Mouse (Mus musculus) bone marrow, adult 2 months (tissue): ENCODE data around the gene Themis2.

Experiments used
- CTCF ChIP-seq: fragments of 200-500 bp; IDR thresholded peaks from 2 replicates; pipeline ENCODE4 v1.5.1; 2011; ENCODE audit warnings: low read length, control low read depth; ENCODE audit not compliant: control insufficient read depth, insufficient read depth
- POLR2A ChIP-seq: fragments of 200-500 bp; IDR thresholded peaks from 2 replicates; pipeline ENCODE4 v1.6.1; 2011; ENCODE audit warnings: low read depth, mild to moderate bottlenecking, control low read depth, low read length, borderline replicate concordance; ENCODE audit not compliant: control insufficient read depth

GRCm38 (mm10) chr4:132804331-132804730, 8.1 kb upstream of the Themis2 start:
- no peak for TF ChIP-seq CTCF
- TF ChIP-seq POLR2A: no peak
